Mouse (Mus musculus) adrenal gland, postnatal 25 days (tissue): Measurements from ENCODE around the gene Fcor. TPM values are rescaled to one million over a fixed set of nuclear protein-coding genes. Genes with fewer than 3 reads are reported as not detected.

Source experiments
- DNase-seq: peaks from one replicate; pipeline ENCODE4 v3.0.0; 2021; ENCODE audit warnings: mixed read lengths
- long read RNA-seq: library from polyadenylated mRNA; stranded (forward); transcript quantifications from one replicate; pipeline ENCODE4 v2.0.0, GENCODE M21; 2021
- total RNA-seq: library from RNA; stranded (reverse); gene quantifications from 2 replicates; pipeline ENCODE4 v1.2.3, GENCODE M21; 2021

The Fcor gene
- total RNA-seq = 23.1 and 33.7 TPM in 2 replicates
- long read RNA-seq, transcript Fcor-201 (2 exons, 392 nt) = major isoform, 27 of 27 reads
- long read RNA-seq, partial matches to known transcripts = 0 of 27 reads
- long read RNA-seq, other reads (novel, unspliced or antisense) = 0 of 27 reads

DNA sequence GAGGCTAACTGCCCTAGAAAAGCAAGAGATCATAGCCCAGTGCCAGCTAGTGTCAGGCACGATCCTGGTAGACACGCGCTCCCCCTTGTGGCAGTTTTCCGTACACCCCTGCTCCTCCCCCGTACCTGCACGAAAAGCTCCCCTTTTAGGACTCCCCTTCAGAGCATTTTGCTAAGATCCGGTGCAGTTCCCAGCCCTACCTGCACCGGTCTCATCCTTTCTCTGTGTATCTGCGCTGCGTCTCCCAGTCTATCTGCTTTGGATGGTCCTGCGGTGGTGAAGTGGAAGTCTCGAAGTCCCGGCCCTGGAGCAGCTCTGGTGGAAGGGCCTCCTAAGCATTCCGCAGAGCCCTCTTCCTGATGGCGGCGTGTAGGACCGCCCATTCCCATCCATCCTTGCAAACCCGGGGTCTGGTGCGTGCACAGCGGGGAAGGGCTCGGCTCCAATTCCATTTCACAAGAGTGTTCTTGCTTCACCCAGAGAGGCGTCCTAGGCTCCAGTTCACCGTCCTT is at the start of gene Fcor:
Gene Fcor (minus strand): TSS at position 383 of the 512 bp plus-strand sequence.
- DNase-seq = peak; percentile 85

DNA sequence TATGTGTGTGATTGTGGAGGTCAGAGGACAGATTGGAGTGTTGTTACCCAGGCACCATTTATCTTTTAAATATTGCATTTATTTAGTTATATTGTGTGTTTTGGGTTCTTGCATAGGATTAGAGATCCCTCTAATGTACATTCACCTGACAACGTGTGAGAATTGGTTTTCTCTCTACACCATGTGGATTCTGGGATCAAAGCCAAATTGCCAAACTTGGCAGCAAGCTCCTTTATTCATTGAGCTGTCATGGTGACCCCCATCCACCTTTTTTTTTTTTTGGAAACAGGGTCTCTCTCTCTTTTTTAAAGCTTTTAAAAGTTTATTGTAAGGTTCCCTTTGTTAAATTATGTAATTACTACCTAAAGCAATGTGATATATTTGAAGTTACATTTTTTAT is 48.9 kb upstream of the Fcor start:
- DNase-seq = no peak

DNA sequence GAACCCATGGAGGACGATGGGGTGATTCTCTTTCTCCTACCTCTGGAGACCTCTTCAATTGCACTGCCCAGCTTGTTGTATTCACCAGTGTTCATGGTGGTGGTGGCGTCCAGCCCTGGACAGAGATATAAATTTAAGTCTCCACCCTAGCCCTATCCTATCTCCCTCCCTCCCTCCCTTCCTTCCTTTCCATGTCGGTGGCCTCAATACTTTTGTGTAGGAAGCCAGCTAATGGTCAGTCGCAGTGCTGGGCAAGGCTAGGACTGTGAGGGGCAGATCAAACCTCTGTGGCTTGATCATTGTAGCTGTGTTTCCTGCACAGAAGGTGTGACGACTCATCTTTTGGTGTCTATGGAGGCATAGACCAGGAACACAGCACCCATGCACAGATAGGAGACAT is 48.4 kb upstream of the Fcor start, which contains the start of gene Clec4g:
Gene Clec4g (minus strand): TSS at position 101 of the 400 bp plus-strand sequence.
- no peak for DNase-seq

DNA sequence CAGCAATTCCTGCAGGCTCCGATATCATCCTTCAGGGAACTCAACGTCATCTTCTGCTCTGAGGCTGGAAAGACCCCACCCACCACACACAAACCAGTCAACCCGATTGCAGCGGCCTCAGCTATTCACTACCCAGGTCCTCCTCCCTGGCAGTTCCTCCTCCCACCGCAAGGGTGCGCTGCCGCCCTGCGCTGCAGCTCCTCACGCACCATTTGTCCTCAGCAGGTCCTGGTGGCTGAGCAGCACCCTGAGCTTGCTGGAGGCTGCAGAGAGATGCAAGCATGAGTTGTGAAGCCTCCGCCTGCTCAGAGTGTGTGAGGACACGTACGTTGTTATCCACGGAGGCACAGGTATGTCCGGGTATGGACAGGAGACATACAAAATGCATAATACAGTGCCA is 46.4 kb upstream of the Fcor start:
- DNase-seq = peak; percentile 73

DNA sequence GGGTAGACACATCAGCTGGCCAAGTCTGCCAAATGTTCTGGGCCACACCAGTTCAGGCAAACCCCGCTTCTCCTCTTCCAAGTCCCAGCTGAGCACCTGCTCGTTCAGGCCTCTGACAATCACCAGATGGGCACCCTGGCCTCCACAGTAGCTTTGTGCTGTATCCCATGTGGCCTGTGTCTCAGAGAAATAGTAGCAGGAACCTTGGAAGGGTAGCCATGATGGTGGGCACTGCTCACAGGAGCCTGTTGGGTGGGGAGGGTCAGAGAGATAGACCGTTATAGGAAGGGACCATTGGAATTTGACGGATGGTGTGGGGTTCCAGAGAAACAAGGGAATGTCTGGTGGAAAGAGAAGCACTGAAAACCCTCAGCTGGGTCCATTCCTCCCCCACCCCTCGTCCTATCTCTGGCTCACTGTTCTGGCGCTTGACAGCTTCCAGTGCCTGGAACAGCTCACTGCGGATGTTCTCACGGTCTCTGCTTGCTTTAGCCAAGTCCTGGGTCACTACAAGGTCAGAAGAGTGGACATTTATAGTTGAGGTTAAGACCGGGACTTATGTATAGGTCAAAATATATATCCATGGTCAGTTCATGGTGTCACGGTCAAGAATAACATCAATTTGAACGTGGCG is 45.3 kb upstream of the Fcor start:
- DNase-seq = no peak

DNA sequence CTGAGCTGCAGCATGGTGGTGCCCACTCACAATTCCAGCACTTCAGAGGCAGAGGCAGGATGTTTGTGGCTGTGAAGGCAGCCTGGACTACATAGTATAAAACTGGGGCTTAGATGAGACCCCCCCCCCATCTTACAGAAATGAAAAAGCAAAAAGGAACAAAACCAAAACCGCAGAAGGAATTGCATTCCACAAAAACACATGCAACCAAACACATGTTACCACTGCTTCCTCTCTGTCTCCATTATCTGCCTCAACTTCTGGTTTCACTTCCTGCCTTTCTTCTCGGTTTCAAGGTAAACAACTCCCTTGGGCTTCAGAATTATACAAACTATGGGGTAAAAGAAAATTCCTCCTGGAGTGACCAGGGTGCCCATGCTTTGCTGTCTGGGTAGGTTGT is 39.5 kb upstream of the Fcor start:
- DNase-seq = no peak

DNA sequence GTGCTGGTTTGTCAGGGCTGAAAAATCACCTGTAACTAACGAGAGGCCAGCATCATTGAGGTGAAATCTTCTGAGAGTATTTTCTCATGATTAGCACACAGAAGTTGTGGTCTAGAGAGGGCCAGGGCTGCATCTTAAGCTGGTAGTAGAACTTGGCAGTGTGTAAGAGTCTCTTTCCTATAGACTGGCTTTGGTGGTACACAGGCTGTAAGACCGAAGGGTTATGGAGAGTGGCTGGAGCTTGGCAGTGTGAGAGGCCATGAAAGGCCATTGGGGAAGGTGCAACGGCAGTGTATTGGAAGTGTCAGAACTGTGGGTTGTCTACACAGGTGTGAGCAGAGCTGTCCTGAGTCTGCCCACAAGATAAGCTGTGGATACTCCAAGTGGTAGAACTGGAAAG is 38.1 kb upstream of the Fcor start:
- DNase-seq = no peak

DNA sequence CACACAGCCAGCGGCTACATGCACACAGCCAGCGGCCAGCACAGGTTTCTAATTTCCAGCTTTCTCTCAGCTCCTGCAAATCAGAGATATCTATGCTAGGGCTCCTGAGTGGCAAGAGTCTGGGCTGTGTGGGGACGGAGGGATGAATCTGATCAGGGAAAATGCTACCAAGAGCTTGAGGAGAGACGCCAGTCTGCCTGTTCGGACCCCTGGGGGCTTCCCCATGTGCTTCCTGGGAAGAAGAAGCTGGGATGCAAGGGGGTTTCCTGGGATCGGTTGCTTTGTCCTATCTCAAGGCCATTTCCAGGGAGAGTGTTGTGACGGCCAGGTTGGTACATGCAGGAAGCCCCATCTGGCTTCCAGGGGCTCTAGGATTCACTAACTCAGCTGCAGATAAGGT is 35.4 kb upstream of the Fcor start:
- DNase-seq = no peak

DNA sequence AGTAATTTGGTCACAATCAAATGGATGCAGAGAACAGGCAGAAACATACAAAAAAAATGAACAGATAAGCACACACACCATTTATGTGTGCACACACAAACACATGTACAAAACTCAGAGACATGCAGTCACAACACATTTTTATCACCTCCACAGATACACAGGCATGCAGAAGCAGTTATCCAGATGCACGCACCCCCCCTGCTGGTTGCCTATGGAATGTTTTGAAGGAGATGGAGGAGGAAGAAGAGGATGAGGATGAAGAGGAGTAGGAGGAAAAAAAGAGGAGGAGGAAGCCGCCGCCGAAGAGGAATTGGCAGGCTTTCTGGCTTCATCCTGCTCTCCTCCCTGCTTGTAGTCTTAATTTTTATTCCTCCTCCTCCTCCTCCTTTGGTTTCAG is 33.5 kb upstream of the Fcor start:
- DNase-seq = peak; percentile 27

DNA sequence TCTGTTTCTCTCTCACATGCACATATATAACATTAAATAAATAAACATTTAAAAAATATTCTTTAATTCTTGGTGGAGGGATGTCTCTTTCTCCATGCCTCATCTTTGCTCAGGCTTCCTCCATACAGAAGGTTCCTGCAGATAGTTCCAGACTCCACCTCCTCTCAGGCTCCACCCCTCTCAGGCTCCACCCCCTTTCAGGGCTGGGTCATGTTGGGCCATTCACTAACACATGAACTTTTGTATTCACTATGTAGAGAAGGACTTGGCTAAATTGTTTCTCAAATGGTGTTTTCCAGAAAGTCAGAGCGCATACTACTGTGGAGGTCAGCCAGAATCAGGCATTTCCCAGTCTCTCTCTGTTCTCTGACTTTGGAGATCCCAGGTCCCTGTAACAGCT is 29.3 kb upstream of the Fcor start:
- no peak for DNase-seq

DNA sequence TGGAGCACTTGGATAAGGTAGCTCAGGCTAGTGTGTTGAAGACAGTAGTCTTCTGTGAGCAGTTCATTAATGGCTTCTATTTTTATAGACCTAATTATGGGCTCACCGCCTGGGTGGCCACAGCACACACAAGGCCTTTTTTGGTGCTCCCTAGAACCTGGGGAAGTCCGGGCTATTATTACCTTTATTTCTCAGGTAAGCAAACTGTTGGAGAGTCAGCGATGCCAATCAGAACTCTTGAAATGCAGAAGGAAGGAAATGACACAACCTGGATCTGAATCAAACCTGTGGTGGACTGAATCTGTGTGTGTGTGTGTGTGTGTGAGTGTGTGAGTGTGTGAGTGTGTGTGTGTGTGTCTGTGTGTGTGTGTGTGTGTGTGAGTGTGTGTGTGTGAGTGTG is 22.0 kb upstream of the Fcor start, which contains the start of gene Fcer2a:
Gene Fcer2a (minus strand): TSS at position 55 of the 400 bp plus-strand sequence.
- no peak for DNase-seq

DNA sequence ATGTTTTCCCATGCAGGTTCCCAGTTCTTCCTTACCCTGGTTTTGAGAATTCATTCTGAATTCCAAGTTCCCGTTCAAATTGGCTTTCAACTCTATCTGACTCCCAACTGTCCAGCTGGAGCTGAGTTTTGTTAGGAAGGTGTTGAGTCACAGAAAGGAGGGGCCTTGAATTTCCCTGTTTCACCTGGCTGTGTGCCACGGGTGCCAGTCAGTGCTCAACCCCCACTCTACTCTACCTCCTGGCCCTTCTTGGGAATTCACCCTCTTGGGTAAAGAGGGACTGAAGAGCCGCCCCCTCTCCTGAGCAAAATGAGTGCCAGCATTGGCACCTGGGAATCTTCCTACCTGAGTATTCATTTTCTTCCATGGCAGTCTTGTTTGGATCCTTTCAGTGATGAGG is 18.6 kb upstream of the Fcor start:
- peak; percentile 12 for DNase-seq

DNA sequence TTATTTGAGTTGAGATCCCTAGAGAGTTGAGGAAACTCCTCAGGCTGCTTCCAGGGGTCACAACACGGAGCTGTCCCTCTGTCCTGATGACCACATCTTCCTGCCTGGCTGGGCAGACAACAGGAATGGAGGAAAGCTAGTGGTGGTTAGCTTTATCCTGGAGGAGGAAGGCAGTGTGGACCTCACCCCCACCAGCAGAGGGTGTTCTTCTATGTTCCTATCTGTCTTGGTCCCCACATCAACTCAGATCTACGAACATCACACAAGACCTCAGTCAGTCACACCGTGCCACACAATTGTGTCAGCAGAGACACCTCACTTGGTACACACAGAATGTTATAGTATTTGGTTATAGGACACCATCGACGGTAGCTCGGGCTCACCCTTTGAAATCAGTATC is 15.4 kb upstream of the Fcor start:
- DNase-seq = no peak

DNA sequence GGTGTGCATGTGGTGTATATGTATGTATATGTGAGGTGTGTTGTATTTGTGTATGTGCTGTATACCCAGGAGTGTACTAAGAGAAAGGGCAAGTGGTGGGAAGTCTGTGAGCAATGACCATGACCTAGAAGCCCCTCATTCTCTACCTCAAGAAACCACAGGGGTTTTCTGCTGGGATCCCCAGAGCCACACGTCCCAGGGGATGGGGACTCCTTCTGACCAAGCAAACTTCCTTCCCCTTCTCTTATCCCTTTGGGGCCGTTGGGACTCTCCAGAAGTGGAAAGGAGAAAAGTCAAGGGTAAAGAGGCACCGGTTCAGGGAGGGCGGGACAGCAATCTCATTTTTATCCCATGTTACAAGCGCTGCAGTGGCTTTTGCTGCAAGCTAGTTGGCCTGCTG is 13.3 kb upstream of the Fcor start:
- DNase-seq = no peak

DNA sequence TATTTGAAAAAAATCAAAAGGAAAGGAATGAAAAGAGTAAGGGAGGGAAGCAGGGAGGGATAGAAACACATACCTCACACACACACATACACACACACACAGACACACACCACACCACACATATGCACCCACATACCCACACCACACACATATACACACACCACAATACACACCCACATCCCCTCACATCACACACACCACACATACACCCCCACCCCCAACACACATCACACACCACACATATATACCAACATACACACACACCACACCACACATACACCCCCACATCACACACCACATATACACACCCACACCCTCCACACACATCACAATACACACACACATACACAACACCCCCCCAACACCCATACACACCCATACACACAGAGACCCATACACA is 12.4 kb upstream of the Fcor start:
- no peak for DNase-seq

DNA sequence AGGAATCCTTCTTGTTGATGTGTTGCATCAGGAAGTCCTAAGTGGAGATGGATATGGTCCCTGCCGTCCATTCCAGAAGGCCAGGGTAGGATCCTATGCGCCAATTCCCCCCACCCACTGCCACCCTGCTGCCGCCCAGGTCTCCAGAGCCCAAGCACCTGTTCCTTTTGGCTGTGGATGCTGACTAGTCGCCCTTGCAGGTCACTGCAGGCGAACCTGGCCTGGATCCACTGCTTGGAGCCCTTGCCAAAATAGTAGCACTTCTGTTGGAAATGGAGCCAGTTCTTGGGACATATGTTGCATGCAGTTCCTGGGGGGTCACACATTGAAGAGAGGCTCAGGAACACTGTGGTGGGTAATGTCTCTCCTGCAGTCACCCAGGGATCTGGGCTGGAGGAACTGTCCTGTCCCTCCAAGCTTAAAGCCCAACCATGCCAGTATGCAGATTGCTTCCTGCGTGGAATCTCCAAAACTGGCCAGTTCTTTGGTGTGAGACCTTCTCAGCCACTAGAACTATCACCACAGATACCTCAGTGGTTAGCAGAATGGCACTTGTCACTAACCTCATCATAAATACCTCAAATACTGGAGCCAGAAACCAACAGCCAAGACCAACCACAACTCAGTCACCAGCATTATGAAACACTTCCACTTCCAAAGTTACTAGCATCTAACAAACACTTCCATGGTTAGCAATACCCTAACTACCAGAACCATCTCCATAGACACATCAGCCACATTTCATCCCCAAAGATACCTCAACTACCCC is 11.4 kb upstream of the Fcor start:
- no peak for DNase-seq

DNA sequence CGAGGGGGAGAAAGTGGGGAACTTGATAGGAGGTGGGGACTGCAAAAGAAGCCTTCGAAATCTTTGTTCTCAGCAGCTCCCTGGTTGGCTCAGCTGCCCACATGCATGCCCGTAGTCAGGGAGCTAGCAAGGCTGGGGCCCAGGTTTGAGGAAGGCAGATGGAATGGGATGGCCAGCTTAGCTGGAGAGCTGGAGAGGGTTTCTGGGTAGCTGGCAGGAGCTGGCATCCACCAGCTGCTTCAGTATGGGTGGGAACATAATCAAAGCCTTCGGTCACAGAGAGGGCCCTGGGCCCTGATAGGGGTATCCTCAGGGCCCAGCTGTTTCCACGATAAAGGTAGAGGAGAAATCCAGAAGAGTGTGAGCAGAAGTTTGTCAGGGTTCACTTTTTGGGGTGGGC is 10.3 kb upstream of the Fcor start:
- DNase-seq = no peak

DNA sequence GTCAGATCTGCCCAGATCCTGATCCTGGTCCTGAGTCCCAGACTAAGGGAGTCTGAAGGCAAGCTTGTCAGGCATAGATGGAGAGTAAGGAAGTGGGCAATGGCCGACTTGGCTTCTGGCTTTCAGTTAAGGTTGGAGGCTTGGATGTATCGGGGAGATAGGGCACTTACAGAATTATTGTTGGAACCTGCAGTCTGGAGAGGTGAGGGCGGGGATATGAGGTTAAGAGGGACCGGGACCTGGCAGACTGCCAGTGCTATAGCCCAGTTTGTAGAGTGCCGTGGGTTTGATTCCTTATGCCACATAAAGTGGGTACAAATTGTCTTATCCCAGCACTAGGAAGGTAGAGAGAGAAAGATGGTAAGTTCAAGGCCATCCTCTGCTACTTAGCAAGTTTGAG is 7.5 kb upstream of the Fcor start:
- no peak for DNase-seq

DNA sequence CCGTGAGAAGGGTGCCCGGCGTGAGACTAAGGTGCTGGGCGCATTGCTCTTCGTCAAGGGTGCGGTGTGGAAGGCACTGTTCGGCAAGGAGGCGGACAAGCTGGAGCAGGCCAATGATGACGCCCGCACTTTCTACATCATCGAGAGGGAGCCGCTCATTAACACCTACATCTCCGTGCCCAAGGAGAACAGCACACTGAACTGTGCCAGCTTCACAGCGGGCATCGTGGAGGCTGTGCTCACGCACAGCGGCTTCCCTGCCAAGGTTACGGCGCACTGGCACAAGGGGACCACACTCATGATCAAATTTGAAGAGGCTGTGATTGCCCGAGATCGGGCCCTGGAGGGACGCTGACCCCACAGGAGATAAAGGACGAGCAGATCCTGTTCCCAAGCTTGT is 7.1 kb upstream of the Fcor start:
- DNase-seq = no peak

DNA sequence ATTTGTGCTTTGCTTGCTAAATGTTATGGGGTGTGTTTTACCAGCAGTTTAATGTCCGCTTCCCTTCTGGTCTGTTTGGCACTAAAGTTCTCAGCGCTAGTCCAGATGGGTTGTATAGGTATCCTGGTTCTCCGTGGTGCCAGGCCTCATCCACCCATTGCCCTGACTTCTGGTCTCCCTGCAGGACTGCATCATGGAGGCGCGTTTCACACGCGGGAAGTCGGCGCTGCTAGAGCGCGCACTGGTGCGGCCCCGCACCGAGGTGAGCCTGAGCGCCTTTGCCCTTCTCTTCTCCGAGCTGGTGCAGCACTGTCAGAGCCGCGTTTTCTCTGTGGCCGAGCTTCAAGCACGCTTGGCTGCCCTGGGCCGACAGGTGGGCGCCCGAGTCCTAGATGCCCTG is 6.7 kb upstream of the Fcor start:
- DNase-seq = no peak

DNA sequence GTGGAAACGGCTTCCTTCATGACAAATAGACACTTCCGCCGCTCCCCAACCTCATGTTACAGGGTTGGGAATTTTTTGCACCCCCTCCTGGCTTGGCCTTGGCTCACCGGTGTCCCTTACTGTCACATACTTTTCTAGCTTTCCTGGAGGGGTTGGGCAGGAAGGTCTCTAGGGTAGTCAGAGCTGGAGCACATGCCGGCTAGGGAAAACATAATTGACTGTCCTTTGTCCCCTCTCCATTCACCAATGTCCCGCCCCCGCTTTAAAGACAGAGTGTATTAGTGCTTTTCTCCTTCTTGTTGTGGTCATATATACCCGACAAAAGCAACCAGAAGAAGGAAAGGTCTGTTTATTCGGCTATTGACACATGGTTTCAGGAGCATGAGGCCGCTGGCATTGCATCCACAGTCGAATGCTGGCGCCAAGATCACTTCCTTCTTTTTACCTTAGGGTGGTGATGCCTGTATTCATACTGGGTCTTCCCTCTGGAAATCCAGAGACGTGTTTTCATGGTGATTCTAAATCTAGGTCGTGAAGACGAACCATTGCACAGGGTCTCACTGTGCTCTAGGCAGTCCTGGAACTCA is 4.9 kb upstream of the Fcor start:
- peak; percentile 20 for DNase-seq

DNA sequence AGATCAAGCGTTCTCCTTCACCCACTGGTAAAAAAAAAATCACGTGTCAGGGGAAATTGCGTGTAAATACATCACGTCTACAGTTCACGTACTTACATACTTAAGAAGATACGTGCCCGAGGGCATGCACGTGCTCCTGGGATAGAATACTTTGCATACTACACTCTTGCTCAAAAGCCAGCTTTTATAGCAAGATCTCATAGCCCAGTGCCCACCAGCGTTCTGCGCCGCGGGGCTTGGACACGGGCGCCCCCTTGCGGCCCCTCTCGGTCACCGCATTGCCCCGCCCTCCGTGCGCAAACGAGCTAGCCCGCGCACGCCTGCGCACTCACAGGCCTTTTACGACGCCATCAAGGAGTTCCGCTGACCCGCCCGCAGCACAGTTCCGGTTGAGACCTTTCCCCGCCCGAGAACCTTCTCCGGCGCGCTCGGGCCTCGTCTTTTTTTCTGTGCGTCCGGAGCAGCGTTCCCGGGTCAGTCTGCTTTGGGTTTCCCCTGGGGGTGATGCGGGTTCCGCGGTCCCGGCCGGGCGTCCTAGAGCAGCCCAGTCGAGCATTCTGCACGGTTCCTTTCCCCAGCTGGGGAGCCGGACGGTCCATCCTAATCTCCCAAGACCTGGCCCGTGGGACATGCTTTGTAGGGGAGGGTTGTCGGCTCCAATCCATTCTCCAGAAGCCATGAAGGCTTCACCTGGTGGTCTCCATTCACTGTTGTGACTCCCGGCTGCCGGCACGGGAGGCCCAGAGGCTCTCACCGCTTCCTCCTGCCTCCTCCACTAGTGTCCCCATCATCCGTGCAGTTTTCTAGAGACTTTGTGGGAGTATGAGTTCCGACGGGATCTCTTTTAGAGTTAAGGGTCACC is 4.2 kb upstream of the Fcor start, which contains the start of gene Trappc5:
Gene Trappc5 (plus strand): TSS at position 169 of the 862 bp plus-strand sequence.
- DNase-seq = peak; percentile 94
